Mouse (Mus musculus) liver, embryonic 14 days (tissue): ENCODE data around the gene Slc17a2. TPM values are rescaled to one million over a fixed set of nuclear protein-coding genes. Genes with fewer than 3 reads are reported as not detected.

Source experiments
- polyA plus RNA-seq: library from polyadenylated mRNA; depleted of rRNA; stranded (reverse); fragments of >200 nt; gene quantifications from 2 replicates; pipeline ENCODE4 v1.2.3, GENCODE M21; 2012; rRNA removed

Slc17a2 gene
- 0.92 and 1.1 TPM in 2 replicates for polyA plus RNA-seq

DNA sequence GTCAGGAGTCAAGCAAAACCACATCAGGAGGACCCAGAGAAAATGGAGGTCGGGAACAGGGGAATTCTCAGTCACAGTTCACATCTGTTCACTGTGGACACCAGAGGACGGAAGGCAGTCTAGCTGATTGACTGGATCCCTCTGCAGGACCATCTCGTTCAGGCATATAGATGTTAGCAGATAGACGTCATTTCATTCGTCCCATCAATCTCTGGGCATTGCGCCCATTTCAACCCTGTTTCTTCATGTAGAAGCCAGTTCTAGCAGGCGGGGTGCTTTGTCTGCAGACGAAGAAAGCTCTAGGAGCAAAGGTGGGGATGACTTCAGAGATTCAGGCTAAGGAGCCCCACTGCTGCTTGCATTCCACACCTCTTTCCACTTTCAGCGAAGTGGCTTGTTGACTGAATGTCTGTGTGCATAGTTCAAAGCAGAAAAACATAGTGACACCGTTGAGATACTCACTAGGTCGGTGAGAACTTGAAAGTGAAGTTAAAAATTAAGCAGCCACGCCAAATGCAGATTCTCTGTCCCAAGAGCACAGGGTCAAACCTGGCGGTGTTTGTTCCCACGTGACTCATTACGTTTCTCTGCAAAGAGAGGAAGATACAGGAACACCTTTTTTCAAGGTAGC is at the start of gene Slc17a2:
Gene Slc17a2, plus strand, starts transcription at position 572 of the 631 bp plus-strand sequence.

DNA sequence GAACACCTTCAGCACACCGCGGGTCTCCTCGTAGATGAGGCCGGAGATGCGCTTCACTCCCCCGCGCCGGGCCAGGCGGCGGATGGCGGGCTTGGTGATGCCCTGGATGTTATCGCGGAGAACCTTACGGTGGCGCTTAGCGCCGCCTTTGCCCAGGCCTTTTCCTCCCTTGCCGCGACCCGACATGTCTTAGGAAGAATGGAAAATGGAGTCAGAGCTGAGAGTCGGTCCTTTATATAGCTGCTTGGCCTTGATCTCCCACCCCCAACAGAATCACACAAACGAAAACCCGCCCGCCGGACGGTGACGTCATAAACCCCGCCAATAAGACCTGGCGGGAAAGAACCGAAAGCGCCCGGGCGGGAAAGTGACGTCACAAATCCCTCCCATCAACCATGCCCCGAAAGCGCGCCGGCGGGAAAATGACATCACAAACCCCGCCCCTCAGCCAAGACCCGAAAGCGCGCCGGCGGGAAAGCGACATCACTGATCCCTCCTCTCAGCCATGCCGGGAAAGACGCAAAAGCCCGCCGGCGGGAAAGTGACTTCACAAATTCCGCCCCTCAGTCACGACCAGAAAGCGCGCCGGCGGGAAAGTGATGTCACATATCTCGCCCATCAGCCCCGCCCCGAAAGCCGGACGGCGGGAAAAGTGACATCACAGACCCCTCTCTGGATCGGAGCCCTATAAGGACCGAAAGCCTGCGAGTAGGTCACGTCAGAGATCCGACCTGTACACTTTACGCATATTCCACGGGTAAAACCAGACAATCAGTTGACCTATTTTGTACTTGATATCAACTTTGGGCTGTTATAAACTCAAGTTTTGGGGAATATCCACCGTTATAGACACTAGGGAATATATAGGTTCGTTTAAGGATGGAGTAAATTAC is 45.6 kb upstream of the Slc17a2 start, which contains the start of gene Hist1h4a:
Gene Hist1h4a, minus strand, starts transcription at position 259 of the 893 bp plus-strand sequence.

DNA sequence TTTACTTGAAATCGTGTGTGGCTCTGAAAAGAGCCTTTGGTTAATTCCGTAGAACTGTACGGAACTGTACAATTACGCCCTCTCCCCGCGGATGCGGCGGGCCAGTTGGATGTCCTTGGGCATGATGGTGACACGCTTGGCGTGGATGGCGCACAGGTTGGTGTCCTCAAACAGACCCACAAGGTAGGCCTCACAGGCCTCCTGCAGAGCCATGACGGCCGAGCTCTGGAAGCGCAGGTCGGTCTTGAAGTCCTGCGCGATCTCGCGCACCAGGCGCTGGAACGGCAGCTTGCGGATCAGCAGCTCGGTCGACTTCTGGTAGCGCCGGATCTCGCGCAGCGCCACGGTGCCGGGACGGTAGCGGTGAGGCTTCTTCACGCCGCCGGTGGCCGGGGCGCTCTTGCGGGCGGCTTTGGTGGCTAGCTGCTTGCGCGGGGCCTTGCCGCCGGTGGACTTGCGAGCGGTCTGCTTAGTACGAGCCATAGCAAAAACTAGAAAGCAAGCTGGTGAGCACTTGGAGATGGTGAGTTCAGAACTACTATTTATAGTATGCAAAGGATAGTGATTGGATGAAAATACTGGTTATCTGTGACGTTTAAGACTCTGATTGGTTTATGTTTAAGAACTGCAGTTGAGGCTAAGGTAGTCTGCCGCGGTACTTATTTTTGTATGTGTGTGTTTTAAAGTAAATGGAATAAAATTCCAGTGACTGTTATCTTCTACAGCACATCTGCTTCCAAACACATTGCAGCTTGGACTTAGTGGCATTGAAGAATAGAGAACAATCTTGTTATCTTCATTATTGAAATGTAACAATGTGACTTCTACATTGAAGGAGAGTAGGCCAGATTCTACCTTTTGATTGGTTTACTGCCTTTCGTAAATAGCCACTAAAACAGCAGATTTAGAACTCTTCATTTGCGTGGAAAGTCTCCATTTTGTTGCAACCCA is 44.6 kb upstream of the Slc17a2 start, which contains the start of gene Hist1h3a:
Gene Hist1h3a, minus strand, starts transcription at position 516 of the 951 bp plus-strand sequence.

DNA sequence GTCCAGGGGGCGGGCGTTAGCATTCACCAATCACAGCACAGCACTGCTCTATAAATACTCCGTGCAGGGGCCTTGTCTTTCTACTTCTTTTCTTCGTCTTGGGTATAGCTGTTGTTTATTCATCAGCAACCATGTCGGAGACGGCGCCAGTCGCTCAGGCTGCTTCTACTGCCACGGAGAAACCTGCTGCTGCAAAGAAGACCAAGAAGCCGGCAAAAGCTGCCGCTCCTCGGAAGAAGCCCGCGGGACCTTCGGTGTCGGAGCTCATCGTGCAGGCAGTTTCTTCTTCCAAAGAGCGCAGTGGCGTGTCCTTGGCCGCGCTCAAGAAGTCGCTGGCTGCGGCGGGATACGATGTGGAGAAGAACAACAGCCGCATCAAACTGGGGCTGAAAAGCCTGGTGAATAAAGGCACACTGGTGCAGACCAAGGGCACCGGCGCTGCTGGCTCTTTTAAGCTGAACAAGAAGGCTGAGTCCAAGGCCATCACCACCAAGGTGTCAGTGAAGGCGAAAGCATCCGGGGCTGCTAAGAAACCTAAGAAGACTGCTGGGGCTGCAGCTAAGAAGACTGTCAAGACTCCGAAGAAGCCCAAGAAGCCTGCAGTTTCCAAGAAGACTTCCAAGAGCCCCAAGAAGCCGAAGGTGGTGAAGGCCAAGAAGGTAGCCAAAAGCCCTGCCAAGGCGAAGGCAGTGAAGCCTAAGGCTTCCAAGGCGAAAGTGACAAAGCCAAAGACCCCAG is 43.0 kb upstream of the Slc17a2 start, which contains the start of gene Hist1h1a:
Gene Hist1h1a, plus strand, starts transcription at position 81 of the 738 bp plus-strand sequence.

DNA sequence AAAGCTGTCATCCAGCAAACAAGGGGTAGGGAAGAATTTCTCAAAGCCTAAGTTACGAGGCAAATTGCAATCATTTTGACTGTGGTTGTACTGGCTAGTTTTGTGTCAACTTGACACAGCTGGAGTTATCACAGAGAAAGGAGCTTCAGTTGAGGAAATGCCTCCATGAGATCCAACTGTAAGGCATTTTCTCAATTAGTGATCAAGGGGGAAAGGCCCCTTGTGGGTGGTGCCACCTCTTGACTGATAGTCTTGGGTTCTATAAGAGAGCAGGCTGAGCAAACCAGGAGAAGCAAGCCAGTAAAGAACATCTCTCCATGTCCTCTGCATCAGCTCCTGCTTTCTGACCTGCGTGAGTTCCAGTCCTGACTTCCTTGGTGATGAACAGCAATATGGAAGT is 37.2 kb upstream of the Slc17a2 start, which contains the start of gene Trim38:
Gene Trim38, plus strand, starts transcription at position 301 of the 400 bp plus-strand sequence.

DNA sequence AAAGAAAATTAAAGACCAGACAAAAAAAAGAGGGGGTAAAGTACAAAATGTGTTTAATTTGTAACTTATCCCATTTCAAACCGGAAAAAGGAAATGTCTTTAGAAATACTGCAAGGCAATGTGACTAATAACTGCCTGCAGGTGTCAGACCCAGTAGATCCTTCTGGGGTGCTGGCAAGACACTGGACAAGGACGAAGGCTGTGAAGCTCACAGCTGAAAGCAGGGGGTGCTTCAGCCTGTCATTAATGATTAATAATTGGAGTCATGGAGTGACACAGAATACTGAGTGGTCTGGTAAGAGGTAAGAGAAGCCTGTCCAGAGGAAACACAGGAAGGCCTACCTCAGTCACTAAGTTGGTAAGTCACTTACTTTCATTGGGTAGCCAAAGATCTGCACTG is 32.5 kb downstream of the Slc17a2 start, which contains the start of gene Slc17a3:
Gene Slc17a3, plus strand, starts transcription at position 127 of the 400 bp plus-strand sequence.

DNA sequence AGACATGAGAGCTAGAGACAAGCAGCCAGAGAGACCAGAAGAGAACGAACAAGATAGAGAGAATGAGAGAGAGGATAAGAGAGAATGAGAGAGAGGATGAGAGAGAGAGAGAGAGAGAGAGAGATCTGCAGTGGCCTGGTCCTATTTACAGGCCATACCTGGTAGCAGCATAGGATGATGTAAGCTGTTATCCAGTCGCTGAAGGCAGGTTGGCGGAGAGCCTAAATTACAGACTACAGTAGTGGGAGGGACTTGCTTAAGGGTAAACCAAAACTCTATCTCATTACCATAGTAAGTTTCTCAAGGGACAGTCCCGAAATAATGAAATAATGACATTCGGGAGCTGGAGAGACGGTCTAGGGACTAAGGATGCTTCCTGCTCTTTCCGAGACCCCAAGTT is 60.6 kb downstream of the Slc17a2 start, which contains the start of gene Slc17a1:
Gene Slc17a1, plus strand, starts transcription at position 346 of the 400 bp plus-strand sequence.

Other genes with a start within 250 kb of the Slc17a2 start
- gene Hist1h3e, start 244.6 kb upstream of the Slc17a2 start, polyA plus RNA-seq = 24.2 and 24.8 TPM in 2 replicates
- 11.7 and 13.2 TPM in 2 replicates for gene Hist1h2ae, start 235.8 kb upstream of the Slc17a2 start, polyA plus RNA-seq
- 35.1 and 41.0 TPM in 2 replicates for gene Hist1h2bg, start 235.6 kb upstream of the Slc17a2 start, polyA plus RNA-seq
- 12.1 and 12.6 TPM in 2 replicates for gene Hist1h2bf, start 232.8 kb upstream of the Slc17a2 start, polyA plus RNA-seq
- gene Hist1h2ad, start 232.6 kb upstream of the Slc17a2 start, polyA plus RNA-seq = 8.7 and 8.8 TPM in 2 replicates
- 19.8 and 22.5 TPM in 2 replicates for gene Hist1h3d, start 231.2 kb upstream of the Slc17a2 start, polyA plus RNA-seq
- gene Hist1h4d, start 225.4 kb upstream of the Slc17a2 start, polyA plus RNA-seq = 7.9 and 8.2 TPM in 2 replicates
- gene Hist1h2be, start 185.9 kb upstream of the Slc17a2 start, polyA plus RNA-seq = 2.9 and 3.1 TPM in 2 replicates
- gene Hist1h1e, start 184.4 kb upstream of the Slc17a2 start, polyA plus RNA-seq = 7.8 and 10.5 TPM in 2 replicates
- gene Hist1h2ac, start 123.0 kb upstream of the Slc17a2 start, polyA plus RNA-seq = 1.2 and 1.3 TPM in 2 replicates
- gene Hist1h2bc, start 122.8 kb upstream of the Slc17a2 start, polyA plus RNA-seq = 75.9 and 78.5 TPM in 2 replicates
- 0.13 TPM in 1 of 2 replicates, not detected in the other for gene Hist1h1t, start 111.2 kb upstream of the Slc17a2 start, polyA plus RNA-seq
- 5.9 TPM in 2 replicates for gene Hist1h4c, start 108.5 kb upstream of the Slc17a2 start, polyA plus RNA-seq
- gene Hfe, start 96.1 kb upstream of the Slc17a2 start, polyA plus RNA-seq = 2.5 and 4.1 TPM in 2 replicates
- gene Hist1h1c, start 68.2 kb upstream of the Slc17a2 start, polyA plus RNA-seq = 41.5 and 49.3 TPM in 2 replicates
- gene Hist1h3c, start 61.4 kb upstream of the Slc17a2 start, polyA plus RNA-seq = 38.4 and 43.0 TPM in 2 replicates
- 15.4 and 18.8 TPM in 2 replicates for gene Hist1h2bb, start 60.3 kb upstream of the Slc17a2 start, polyA plus RNA-seq
- gene Hist1h2ab, start 55.9 kb upstream of the Slc17a2 start, polyA plus RNA-seq = 38.0 and 42.8 TPM in 2 replicates
- gene Hist1h3b, start 54.7 kb upstream of the Slc17a2 start, polyA plus RNA-seq = 36.3 and 37.0 TPM in 2 replicates
- 20.1 and 25.1 TPM in 2 replicates for gene Hist1h4b, start 50.0 kb upstream of the Slc17a2 start, polyA plus RNA-seq
- gene Hist1h4a, start 45.8 kb upstream of the Slc17a2 start, polyA plus RNA-seq = 10.7 and 12.1 TPM in 2 replicates
- gene Hist1h3a, start 44.6 kb upstream of the Slc17a2 start, polyA plus RNA-seq = 32.0 and 44.7 TPM in 2 replicates
- 13.8 and 15.6 TPM in 2 replicates for gene Hist1h1a, start 43.3 kb upstream of the Slc17a2 start, polyA plus RNA-seq
- gene Trim38, start 37.1 kb upstream of the Slc17a2 start, polyA plus RNA-seq = 0.01 and 0.02 TPM in 2 replicates
- gene Slc17a3, start 32.4 kb downstream of the Slc17a2 start, polyA plus RNA-seq = 2.9 and 3.4 TPM in 2 replicates
- 0.07 and 0.14 TPM in 2 replicates for gene Slc17a1, start 60.8 kb downstream of the Slc17a2 start, polyA plus RNA-seq
- gene Slc17a4, start 108.0 kb downstream of the Slc17a2 start, polyA plus RNA-seq = 0.03 and 0.05 TPM in 2 replicates
- gene Hist1h2ba, start 127.2 kb downstream of the Slc17a2 start, polyA plus RNA-seq = not detected in 2 replicates
- gene Hist1h2aa, start 127.5 kb downstream of the Slc17a2 start, polyA plus RNA-seq = not detected in 2 replicates
- gene Scgn, start 184.2 kb downstream of the Slc17a2 start, polyA plus RNA-seq = not detected in 2 replicates